Mouse (Mus musculus) CH12.LX (cell line): ENCODE results near the gene Immp2l. TPM values are rescaled to one million over a fixed set of nuclear protein-coding genes. Genes with fewer than 3 reads are reported as not detected.

Experiments used
- DNase-seq: peaks from one replicate; pipeline ENCODE4 v3.0.0-alpha.2; 2013; ENCODE audit errors: extremely low read depth
- H3K27ac ChIP-seq: 2 replicates; pipeline ENCODE4 v1.5.1; 2012; ENCODE audit warnings: low read depth, mild to moderate bottlenecking, control low read depth, moderate library complexity; ENCODE audit not compliant: insufficient read depth
- H3K27me3 ChIP-seq: replicated peaks from 2 replicates; pipeline ENCODE3; 2012; ENCODE audit warnings: inconsistent platforms
- H3K36me3 ChIP-seq, 2 experiments: replicated peaks in 1 of 2; 2 replicates each; pipeline versions ENCODE3 to v1.6.1; 2012; ENCODE audit warnings: inconsistent platforms in 1 of 2, low read length in 1 of 2, mild to moderate bottlenecking in 1 of 2, mixed read lengths in 1 of 2, moderate library complexity in 1 of 2; ENCODE audit not compliant: control insufficient read depth in 1 of 2, insufficient read depth in 1 of 2
- H3K4me1 ChIP-seq, 2 experiments: 2 replicates each; pipeline ENCODE4 v1.6.1; 2012; ENCODE audit warnings: inconsistent platforms in 1 of 2, moderate library complexity in 1 of 2; ENCODE audit not compliant: insufficient read depth in 2 of 2, control insufficient read depth in 1 of 2
- H3K4me2 ChIP-seq: 2 replicates; pipeline ENCODE4 v1.6.1; 2012; ENCODE audit warnings: low read depth, mild to moderate bottlenecking, control low read depth; ENCODE audit not compliant: poor library complexity, insufficient read depth, severe bottlenecking
- H3K4me3 ChIP-seq, 3 experiments: fragments of 150-350 bp in 1 of 3; sonication (generic) in 1 of 3; replicated peaks in 1 of 3; 2 replicates each; pipeline versions ENCODE3 to v1.5.1; 2011 to 2012; ENCODE audit warnings: low read depth in 2 of 3, low read length in 2 of 3, mild to moderate bottlenecking in 2 of 3, moderate library complexity in 2 of 3, control low read depth in 1 of 3, improper control_type of control experiment in 1 of 3, inconsistent platforms in 1 of 3, mixed read lengths in 1 of 3; ENCODE audit not compliant: poor library complexity in 1 of 3
- H3K79me2 ChIP-seq: replicated peaks from 2 replicates; pipeline ENCODE4 v1.6.1; 2012; ENCODE audit warnings: mild to moderate bottlenecking, moderate library complexity; ENCODE audit not compliant: control insufficient read depth, poor library complexity, insufficient read depth, severe bottlenecking; ENCODE audit errors: extremely low read depth
- H3K9ac ChIP-seq: 2 replicates; pipeline ENCODE4 v1.6.1; 2012; ENCODE audit warnings: low read depth, mild to moderate bottlenecking, control low read depth, moderate library complexity; ENCODE audit not compliant: insufficient read depth
- H3K9me3 ChIP-seq: replicated peaks from 2 replicates; pipeline ENCODE3; 2012; ENCODE audit warnings: low read length, inconsistent platforms, mixed read lengths
- BHLHE40 ChIP-seq: IDR thresholded peaks from 2 replicates; pipeline ENCODE4 v1.6.1; 2011; ENCODE audit warnings: mild to moderate bottlenecking, low read depth, low read length, improper control_type of control experiment
- CHD1 ChIP-seq: IDR thresholded peaks from 2 replicates; pipeline ENCODE4 v1.6.1; 2012; ENCODE audit warnings: low read depth, low read length, improper control_type of control experiment, inconsistent platforms
- CHD2 ChIP-seq: IDR thresholded peaks from 2 replicates; pipeline ENCODE4 v1.6.1; 2011; ENCODE audit warnings: low read length, improper control_type of control experiment
- CTCF ChIP-seq, 2 experiments: IDR thresholded peaks in 1 of 2; conservative IDR thresholded peaks in 1 of 2; 2 replicates each; pipeline ENCODE4 v1.5.1; 2011 to 2012; ENCODE audit warnings: low read depth in 2 of 2, low read length in 2 of 2, improper control_type of control experiment in 1 of 2, inconsistent platforms in 1 of 2, mild to moderate bottlenecking in 1 of 2, moderate library complexity in 1 of 2
- E2F4 ChIP-seq: IDR thresholded peaks from 2 replicates; pipeline ENCODE4 v1.6.1; 2011; ENCODE audit warnings: low read depth, low read length, improper control_type of control experiment; ENCODE audit not compliant: insufficient replicate concordance
- ETS1 ChIP-seq: conservative IDR thresholded peaks from 2 replicates; pipeline ENCODE4 v1.6.1; 2012; ENCODE audit warnings: low read depth, mild to moderate bottlenecking, inconsistent platforms, low read length, improper control_type of control experiment, moderate library complexity
- GABPA ChIP-seq: IDR thresholded peaks from 2 replicates; pipeline ENCODE4 v1.6.1; 2012; ENCODE audit warnings: low read depth, low read length, improper control_type of control experiment, inconsistent platforms; ENCODE audit not compliant: insufficient replicate concordance
- HCFC1 ChIP-seq: IDR thresholded peaks from 2 replicates; pipeline ENCODE4 v1.6.1; 2012; ENCODE audit warnings: low read depth, mild to moderate bottlenecking, inconsistent platforms, low read length, improper control_type of control experiment
- JUN ChIP-seq: IDR thresholded peaks from 2 replicates; pipeline ENCODE4 v1.6.1; 2011; ENCODE audit warnings: low read depth, mild to moderate bottlenecking, low read length, improper control_type of control experiment, moderate library complexity; ENCODE audit not compliant: insufficient read depth
- KAT2A ChIP-seq: IDR thresholded peaks from 2 replicates; pipeline ENCODE4 v1.6.1; 2012; ENCODE audit warnings: low read length, improper control_type of control experiment, inconsistent platforms; ENCODE audit not compliant: insufficient replicate concordance
- MAFK ChIP-seq: IDR thresholded peaks from 2 replicates; pipeline ENCODE4 v1.6.1; 2011; ENCODE audit warnings: low read length, improper control_type of control experiment; ENCODE audit not compliant: insufficient replicate concordance
- MAX ChIP-seq: IDR thresholded peaks from 2 replicates; pipeline ENCODE4 v1.6.1; 2011; ENCODE audit warnings: low read length, improper control_type of control experiment
- NELFE ChIP-seq: IDR thresholded peaks from 2 replicates; pipeline ENCODE4 v1.6.1; 2011; ENCODE audit warnings: low read depth, low read length, improper control_type of control experiment
- PAX5 ChIP-seq: IDR thresholded peaks from 2 replicates; pipeline ENCODE4 v1.6.1; 2012; ENCODE audit warnings: low read length, inconsistent platforms, mixed read lengths
- POLR2AphosphoS2 ChIP-seq: IDR thresholded peaks from 2 replicates; pipeline ENCODE4 v1.6.1; 2011; ENCODE audit warnings: low read depth, low read length, improper control_type of control experiment
- RCOR1 ChIP-seq: conservative IDR thresholded peaks from 2 replicates; pipeline ENCODE4 v1.6.1; 2012; ENCODE audit warnings: low read depth, mild to moderate bottlenecking, inconsistent platforms, low read length, improper control_type of control experiment
- SIN3A ChIP-seq: IDR thresholded peaks from 2 replicates; pipeline ENCODE4 v1.6.1; 2012; ENCODE audit warnings: low read length, improper control_type of control experiment, inconsistent platforms
- SMC3 ChIP-seq: IDR thresholded peaks from 2 replicates; pipeline ENCODE4 v1.6.1; 2011; ENCODE audit warnings: low read depth, low read length, improper control_type of control experiment
- TCF12 ChIP-seq: IDR thresholded peaks from 2 replicates; pipeline ENCODE4 v1.6.1; 2014; ENCODE audit warnings: low read depth, mild to moderate bottlenecking, inconsistent platforms, low read length, improper control_type of control experiment
- UBTF ChIP-seq: IDR thresholded peaks from 2 replicates; pipeline ENCODE4 v1.6.1; 2012; ENCODE audit warnings: low read depth, mild to moderate bottlenecking, inconsistent platforms, low read length, improper control_type of control experiment, moderate library complexity
- USF1 ChIP-seq: IDR thresholded peaks from 2 replicates; pipeline ENCODE4 v1.6.1; 2014; ENCODE audit warnings: low read depth, mild to moderate bottlenecking, inconsistent platforms, low read length, improper control_type of control experiment
- ZC3H11A ChIP-seq: IDR thresholded peaks from 2 replicates; pipeline ENCODE4 v1.6.1; 2012; ENCODE audit warnings: low read depth, mild to moderate bottlenecking, inconsistent platforms, low read length, improper control_type of control experiment
- ZMIZ1 ChIP-seq: IDR thresholded peaks from 2 replicates; pipeline ENCODE4 v1.6.1; 2012; ENCODE audit warnings: low read depth, mild to moderate bottlenecking, inconsistent platforms, low read length, improper control_type of control experiment
- ZNF384 ChIP-seq: IDR thresholded peaks from 2 replicates; pipeline ENCODE4 v1.6.1; 2012; ENCODE audit warnings: low read depth, low read length, improper control_type of control experiment, inconsistent platforms
- dilution Hi-C: fragments of 300-500 bp; cut with MboI; formaldehyde crosslinking; loops from 2 replicates; pipeline ENCODE4 v1.14.3; 2020; ENCODE audit warnings: low sequenced_read_pairs; ENCODE audit not compliant: extremely low pct_unique_long_range_greater_than_20kb, extremely low pct_ligation_motif_present
- in situ Hi-C: fragments of 300-500 bp; cut with MboI; formaldehyde crosslinking; loops from 3 replicates; pipeline ENCODE4 v1.14.3; 2019; ENCODE audit warnings: low sequenced_read_pairs, low pct_ligation_motif_present, low pct_unique_long_range_greater_than_20kb, mixed read lengths
- polyA plus RNA-seq: library from polyadenylated mRNA; unstranded; fragments of >175 nt; gene quantifications from 2 replicates; pipeline ENCODE4 v1.2.1, GENCODE M21; 2012; ENCODE audit warnings: low read depth; ENCODE audit not compliant: insufficient read length
- total RNA-seq, 2 experiments: library from RNA; depleted of rRNA; stranded (reverse); fragments of 300-350 nt in 1 of 2; fragments of >200 nt in 1 of 2; gene quantifications; 2 replicates each; pipeline ENCODE4 v1.2.3; 2012 to 2014

Immp2l gene
- total and polyA plus RNA-seq, 3 experiments, result 4.8 to 16.5 (median 9.9) TPM

DNA sequence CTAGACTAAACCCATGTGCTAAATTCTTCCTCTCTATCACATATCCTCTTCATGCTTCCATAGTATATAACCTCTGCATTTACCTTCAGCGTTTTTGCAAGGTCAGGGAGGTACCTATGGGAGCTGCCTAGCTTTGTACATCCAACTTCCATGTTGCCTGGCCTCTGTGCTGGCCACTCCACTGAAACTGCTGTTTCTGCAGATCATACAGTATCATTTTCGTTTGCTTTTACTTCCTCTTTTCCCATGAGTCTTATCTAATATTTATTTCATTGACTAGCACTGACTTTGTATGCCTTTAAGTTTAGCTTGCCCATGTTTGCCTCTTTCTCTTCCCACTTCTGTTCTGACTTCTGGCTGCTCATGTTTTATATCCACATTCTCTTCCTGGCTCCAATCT is 325.9 kb downstream of the Immp2l start:
- Histone ChIP-seq H3K36me3 (no peaks in the 10 kb centered on the region), H3K4me2 (no peak overlapping the region), H3K79me2 (no peaks in the 10 kb centered on the region), H3K27ac (no peak overlapping the region), H3K27me3 (no peaks in the 10 kb centered on the region), H3K9ac (no peak overlapping the region), H3K4me1 (peaks cover 0 to 13% of the 10 kb centered on the region in 2 experiments; a peak in 2 of 4 replicates), H3K9me3 (no peaks in the 10 kb centered on the region), H3K4me3 (no peak overlapping the region)
- DNase-seq, result no peak
- in situ Hi-C loops (no loop called here), dilution Hi-C loops (no loop called here)
- TF ChIP-seq CHD2, result no peak
- TF ChIP-seq CHD1, result no peak
- no peak for TF ChIP-seq RCOR1
- no peak for TF ChIP-seq MAX
- TF ChIP-seq BHLHE40, result no peak
- TF ChIP-seq TCF12, result no peak
- no peak for TF ChIP-seq ETS1
- TF ChIP-seq CTCF (conservative IDR thresholded peaks at IDR 0.05 in 1 of 2, IDR thresholded peaks at IDR 0.05 in 1 of 2; ENCODE audit: low read depth in 2 of 2, low read length in 2 of 2), result no peak
- TF ChIP-seq MAFK, result no peak
- no peak for TF ChIP-seq GABPA
- no peak for TF ChIP-seq ZNF384
- no peak for TF ChIP-seq UBTF
- no peak for TF ChIP-seq ZMIZ1
- TF ChIP-seq NELFE, result no peak
- TF ChIP-seq E2F4, result no peak
- TF ChIP-seq HCFC1, result no peak
- no peak for TF ChIP-seq ZC3H11A
- TF ChIP-seq SMC3, result no peak

GRCm38 (mm10) chr12:41351275-41351674 is 327.4 kb downstream of the Immp2l start:
- H3K4me3 ChIP-seq, result no peak overlapping the region
- in situ Hi-C loops, result no loop called here
- TF ChIP-seq MAX (no peak), SMC3 (no peak), BHLHE40 (no peak), KAT2A (no peak), CHD1 (no peak), SIN3A (no peak), E2F4 (no peak), RCOR1 (no peak), TCF12 (no peak), POLR2AphosphoS2 (no peak), PAX5 (no peak), JUN (no peak), USF1 (no peak)
- peaks cover 0 to 5% of the 10 kb centered on the region in 2 experiments; a peak in 2 of 4 replicates for H3K4me1 ChIP-seq
- no peak for DNase-seq
- no peak overlapping the region for H3K4me2 ChIP-seq
- H3K9ac ChIP-seq, result no peak overlapping the region
- no peaks in the 10 kb centered on the region for H3K36me3 ChIP-seq
- no peak overlapping the region for H3K27ac ChIP-seq
- dilution Hi-C loops, result no loop called here
- no peaks in the 10 kb centered on the region for H3K9me3 ChIP-seq
- H3K79me2 ChIP-seq, result no peaks in the 10 kb centered on the region
- no peaks in the 10 kb centered on the region for H3K27me3 ChIP-seq
